Mouse (Mus musculus) layer of hippocampus, adult 18-20 months (tissue): ENCODE results near the gene Slc9a9. TPM values are rescaled to one million over a fixed set of nuclear protein-coding genes. Genes with fewer than 3 reads are reported as not detected.

Source experiments
- DNase-seq, 2 experiments: peaks; one replicate each; pipeline ENCODE4 v3.0.0; 2022; ENCODE audit warnings: low spot score in 2 of 2
- total RNA-seq, 2 experiments: library from RNA; stranded (reverse); gene quantifications; 2 replicates each; pipeline ENCODE4 v1.2.3; 2021

Slc9a9 gene
- total RNA-seq, 2 experiments from 2014 or later: 16.2 TPM

DNA sequence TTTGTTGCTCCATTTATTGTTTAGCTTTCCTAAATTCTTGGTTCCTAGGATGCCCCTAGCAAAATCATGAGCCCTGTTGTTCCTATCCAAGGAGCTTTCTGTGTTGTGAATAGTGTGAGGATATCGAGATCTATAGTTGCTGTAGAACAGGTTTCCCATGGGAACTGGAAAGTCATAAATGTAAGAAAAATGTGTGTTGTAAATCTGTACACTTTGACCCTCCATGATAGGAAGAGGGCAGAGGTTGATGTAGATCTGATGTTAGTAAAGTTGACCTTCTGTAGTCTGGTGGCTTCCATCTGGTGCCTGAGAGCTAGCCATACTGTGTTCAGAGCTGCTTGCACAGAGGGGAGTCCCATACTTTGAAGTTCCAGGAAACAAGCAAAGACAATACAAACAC lies 151.6 kb downstream of the Slc9a9 start:
- DNase-seq: no peak

DNA sequence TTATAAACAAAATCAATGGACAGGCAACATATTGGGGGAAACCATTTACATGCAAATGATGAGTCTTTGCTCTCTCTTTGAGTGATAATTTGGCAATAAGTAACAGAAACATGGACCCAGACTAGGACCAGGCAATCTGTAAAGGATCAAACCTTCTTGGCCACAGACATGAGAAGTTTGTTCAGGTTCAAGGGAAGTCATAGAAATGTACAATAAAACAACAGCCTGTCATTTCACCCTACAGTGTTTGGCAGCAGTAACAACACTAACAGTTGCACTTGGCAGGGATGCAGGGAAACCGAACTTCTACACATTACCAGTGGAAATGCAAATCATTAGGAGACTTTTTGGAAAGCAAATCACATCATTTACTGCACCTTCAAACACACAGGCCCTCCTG lies 164.1 kb downstream of the Slc9a9 start:
- no peak for DNase-seq

DNA sequence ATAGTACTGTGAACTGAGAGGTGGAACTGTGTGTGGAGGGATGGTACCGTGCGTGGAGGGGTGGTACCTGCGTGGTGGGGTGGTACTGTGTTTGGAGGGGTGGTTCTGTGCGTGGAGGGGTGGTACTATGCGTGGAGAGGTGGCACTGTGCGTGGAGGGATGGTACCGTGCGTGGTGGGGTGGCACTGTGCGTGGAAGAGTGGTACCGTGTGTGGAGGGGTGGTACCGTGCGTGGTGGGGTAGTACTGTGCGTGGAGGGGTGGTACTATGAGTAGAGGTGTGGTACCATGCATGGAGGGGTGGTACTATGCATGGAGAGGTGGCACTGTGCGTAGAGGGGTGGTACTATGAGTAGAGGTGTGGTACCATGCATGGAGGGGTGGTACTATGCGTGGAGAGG lies 167.7 kb downstream of the Slc9a9 start:
- DNase-seq: no peak

- DNase-seq: no peak
Measured at GRCm38 (mm10) chr9:94838479-94839031, 168.8 kb downstream of the Slc9a9 start.

DNA sequence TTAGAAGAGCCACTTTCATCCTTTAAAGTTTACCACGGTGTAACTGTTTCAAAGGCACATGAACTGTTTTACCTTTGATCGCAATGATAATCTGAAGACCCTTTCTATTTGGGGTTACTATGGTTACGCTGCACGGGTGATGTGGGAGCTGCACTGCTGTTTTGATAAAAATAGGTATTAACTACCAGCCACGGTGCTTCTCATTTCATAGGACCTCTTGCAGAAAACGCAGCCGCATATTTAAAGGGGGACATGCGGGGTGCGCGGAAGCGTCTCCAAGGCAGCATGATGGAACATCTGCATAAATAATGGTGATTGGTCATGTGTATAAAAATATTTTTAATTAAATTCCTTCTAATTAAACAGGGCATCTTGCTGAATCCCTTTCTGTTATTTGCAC lies 169.5 kb downstream of the Slc9a9 start:
- peak; percentile 16 to 44 for DNase-seq

DNA sequence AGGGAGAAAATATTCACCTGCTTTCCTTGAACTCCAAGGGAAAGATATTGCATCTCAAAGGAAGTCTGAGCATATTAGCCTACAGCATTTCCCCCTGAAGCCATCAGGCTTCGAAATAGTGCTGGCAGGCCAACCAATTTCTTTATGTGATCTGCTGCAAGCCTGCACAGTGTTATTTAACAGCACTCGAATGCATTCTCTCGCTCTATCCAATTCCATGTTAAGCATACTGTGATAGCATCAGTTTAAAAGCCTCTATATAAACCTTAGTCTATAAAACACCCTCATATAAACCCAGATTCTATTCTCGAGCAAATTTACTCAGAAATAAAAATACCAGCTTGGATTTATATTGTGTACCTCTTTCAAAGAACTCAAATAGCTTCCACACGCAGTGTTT lies 170.7 kb downstream of the Slc9a9 start:
- no peak for DNase-seq

DNA sequence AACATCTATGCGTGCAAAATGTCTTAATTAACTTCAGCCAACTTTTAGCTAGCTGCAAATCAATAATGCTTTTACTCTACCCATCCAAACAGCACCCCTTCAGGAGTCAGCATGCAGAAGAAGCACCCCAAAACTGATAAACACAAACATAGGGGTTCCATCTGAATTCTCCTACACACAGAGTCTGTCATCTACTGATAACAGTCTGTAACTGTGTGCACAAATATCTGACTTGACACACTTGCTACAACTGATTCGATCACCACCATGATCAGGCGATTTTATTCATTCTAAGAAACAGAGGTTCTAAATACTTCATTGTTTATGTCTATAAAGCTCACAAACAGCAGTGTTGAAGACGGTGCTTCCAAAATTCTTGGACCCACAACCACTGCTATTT lies 171.3 kb downstream of the Slc9a9 start:
- no peak for DNase-seq

GRCm38 (mm10) chr9:94844176-94844575 lies 174.5 kb downstream of the Slc9a9 start:
- no peak for DNase-seq

- no peak for DNase-seq
Measured at GRCm38 (mm10) chr9:94847624-94848023, 177.9 kb downstream of the Slc9a9 start.

DNA sequence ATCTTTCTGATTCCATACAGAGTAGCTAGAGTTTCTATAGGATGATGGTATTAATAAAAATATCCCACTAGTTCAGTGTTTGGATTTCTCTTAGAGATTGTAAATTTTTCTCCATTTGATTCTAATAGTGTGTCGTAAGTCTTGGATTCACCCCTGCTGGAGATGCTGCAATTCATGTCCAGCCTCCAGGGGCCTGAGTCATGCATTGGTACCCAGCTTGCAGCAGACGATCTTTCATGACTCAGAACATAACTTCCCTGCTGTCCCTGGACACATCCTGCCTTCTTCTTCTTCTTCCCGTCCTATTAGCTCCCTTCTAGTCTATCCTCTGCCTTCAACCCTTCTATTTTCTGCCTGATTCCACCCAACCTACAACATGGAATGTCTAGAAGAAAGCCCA lies 181.8 kb downstream of the Slc9a9 start:
- no peak for DNase-seq

- no peak for DNase-seq
Measured at GRCm38 (mm10) chr9:94856093-94856492, 186.4 kb downstream of the Slc9a9 start.

GRCm38 (mm10) chr9:94868557-94868956 lies 198.8 kb downstream of the Slc9a9 start:
- DNase-seq: no peak

GRCm38 (mm10) chr9:94869023-94869799 lies 199.5 kb downstream of the Slc9a9 start:
- DNase-seq: no peak

DNA sequence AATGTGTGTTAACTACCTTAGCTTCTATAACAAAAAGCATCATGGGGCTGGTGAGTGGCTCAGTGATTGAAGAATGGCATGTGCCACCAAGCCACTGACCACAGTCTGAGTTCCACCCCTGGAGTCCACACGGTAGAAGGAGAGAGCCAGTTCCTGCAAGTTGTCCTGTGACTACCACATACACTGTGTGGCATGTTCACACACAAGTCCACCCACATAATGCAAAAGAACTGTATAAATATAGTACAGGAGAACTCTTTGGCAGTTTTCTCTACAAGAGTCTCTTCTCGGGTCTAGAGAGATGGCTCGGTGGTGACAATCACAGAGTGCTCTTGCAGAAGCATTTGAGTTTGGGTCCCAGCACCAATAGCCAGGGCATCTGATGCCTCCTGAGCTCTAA lies 212.8 kb downstream of the Slc9a9 start:
- DNase-seq: no peak

DNA sequence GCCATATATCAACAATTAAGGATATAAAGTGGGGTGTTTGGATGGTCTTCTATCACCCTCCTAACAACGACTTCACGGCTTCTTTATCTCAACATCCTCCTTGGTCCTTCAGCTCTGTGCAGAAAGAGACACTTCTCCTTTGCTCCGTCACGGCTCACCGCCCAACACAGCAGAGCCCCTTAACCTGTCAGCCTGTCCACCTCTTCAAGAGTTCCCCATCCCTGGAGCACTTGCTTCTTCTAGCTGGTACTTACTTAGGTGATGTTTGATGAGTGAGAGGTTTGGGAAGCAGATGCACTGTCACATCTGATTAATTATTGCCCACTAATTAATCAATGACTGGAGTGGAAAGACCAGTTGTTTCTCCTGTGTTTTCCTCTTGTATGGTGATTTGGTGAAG lies 213.7 kb downstream of the Slc9a9 start:
- DNase-seq: no peak

DNA sequence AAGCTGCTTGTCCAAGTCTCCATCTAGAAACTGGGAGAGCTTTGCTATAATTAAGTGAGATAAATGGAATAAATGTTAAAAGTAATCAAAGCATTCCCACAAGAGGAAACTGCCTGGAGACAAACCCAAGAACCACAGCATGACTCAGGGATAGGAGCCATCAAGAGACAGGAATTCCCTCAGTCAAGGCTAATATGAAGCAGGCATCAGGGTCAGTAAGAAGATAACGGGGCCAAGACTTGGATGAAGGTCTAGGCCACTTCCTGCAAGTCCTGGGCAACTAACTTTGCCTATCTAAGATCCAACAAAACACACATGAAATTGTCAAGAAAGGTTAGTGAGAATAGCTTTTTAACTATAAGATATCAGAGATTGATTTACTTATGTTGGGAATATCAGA lies 215.4 kb downstream of the Slc9a9 start:
- no peak for DNase-seq

DNA sequence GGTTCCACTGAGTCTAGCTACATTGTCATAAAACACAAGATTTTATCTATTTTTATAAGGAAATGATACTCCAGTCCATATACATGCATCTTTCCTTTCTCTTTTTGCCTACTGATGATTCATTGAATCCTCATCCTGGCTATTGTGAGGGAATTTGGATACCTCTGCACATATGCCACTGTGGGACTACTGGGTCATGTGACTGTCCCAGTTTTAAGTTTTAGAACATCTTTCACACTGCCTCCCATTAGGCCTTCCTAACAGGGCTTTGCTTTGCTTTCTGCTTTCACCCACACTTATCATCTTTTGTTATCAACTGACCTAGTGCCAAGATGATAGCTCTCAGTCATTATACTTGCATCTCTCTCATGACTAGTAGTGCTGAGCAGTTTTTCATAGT lies 219.9 kb downstream of the Slc9a9 start:
- DNase-seq: no peak

DNA sequence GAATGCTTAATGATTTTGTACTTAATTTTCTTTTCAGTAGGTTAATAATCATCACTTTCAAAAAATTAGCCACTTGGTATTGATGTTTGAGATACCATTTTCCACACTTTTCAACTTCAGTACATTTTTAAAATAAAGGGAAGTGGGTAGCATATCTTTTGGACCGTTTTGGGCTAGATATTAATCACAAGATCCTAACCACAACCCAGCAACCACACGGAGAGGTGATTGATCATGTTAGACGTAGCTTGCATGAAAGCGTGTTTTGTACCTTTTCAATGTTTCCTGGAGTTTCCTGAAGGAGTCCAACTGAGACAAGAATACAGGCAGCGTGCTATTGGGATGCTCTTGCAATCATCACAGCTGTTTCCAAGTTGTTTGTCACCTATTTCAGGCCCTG lies 226.2 kb downstream of the Slc9a9 start:
- no peak for DNase-seq

- DNase-seq: no peak
Measured at GRCm38 (mm10) chr9:94904180-94904579, 234.5 kb downstream of the Slc9a9 start.

DNA sequence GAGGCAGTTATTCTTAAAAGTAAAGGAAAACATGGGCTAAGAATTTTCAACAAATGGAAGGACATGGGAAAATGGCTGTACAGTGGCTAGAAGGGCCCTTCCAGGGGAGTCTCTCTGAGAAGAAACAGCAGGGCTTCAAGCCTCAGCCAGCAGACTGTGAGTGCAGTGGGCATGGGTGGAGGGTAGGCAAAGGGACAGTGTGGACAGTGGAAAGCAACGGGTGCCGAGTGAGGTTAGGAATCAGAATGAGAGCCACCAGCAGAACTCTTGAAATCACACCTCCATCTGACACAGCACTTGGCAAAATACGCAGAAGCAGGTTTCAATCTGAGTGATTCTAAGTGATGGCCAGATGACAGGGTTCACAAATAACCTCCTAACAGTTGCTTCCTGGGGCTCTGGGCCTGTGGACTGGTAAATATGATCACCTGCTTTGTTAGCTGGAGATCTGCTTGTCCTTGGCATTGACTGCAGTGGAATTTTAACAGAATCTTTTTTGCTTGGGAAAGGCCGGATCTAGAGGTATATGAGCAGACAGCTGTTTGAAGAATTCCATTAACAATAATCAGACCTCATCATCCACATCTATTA lies 237.4 kb downstream of the Slc9a9 start:
- no peak for DNase-seq

DNA sequence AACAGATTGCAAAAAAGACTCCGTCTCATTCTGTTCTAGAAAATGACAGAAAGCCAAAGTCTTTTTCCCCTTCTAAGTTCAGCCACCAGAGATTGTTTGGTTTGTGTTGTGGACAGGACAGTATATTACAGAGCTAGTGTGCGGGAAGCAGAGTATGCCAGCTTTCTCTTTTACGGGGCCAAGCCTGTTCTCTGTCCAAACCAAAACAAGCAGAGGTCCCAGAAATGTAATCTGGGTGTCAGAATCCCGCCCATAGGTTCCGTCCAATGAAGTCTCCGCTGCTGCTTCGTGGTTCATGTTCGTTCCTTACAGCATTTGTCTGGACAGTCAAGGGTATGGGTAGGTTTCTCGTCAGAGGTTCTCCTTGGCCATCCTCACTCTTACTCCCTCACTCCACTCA lies 242.4 kb downstream of the Slc9a9 start:
- DNase-seq: no peak

DNA sequence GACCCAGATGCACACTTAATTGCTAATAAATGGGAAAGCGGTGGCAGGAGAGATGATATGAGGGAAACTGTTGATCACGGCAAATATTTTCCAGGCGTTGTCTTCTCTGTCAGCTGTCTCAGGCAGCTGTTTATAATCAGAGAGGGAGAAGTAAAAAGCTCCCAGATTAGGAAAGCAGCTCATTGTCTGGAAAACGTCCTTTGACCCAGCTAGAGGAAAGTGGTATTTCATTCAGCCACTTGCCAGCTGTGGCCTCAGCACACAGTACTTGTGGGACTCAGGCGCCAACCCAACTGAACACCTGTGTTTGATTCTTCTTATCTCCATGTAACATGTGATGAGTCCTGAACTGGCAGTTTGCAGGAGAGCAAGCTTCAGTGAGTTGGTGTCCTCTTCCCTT lies 252.4 kb downstream of the Slc9a9 start:
- no peak for DNase-seq

GRCm38 (mm10) chr9:94925845-94926244 lies 256.1 kb downstream of the Slc9a9 start:
- DNase-seq: peak in 1 of 2 experiments; percentile 14
